Mouse (Mus musculus) ES-E14 (cell line): ENCODE data around the gene Cd84.

ENCODE experiments used
- CHD2 ChIP-seq: IDR thresholded peaks from 2 replicates; pipeline ENCODE4 v1.6.1; 2014; ENCODE audit warnings: mild to moderate bottlenecking, low read depth, low read length, inconsistent platforms
- MAFK ChIP-seq: IDR thresholded peaks from 2 replicates; pipeline ENCODE4 v1.6.1; 2014; ENCODE audit warnings: mild to moderate bottlenecking, low read depth, low read length, inconsistent platforms; ENCODE audit not compliant: insufficient read depth

DNA sequence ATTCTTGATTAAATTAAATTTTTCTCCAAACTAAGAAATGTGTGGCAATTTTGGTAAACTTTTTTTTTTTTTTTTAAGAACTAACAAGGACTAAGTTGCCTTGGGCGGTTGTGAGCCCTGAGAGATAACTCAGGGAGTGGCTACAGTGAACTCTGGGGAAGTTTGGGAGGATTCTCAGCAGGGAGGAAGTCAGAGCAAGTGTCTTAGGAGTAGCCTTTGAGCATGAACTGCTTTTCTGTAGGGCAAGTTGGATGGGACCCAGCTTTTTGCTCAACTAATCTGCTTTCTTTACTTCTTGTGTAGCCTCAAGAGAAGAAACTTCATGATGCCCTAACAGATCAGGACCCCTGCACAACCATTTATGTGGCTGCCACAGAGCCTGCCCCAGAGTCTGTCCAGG lies 41.7 kb upstream of the Cd84 start:
- TF ChIP-seq CHD2 (no peak), MAFK (no peak)
